In the genomic region with DNA sequence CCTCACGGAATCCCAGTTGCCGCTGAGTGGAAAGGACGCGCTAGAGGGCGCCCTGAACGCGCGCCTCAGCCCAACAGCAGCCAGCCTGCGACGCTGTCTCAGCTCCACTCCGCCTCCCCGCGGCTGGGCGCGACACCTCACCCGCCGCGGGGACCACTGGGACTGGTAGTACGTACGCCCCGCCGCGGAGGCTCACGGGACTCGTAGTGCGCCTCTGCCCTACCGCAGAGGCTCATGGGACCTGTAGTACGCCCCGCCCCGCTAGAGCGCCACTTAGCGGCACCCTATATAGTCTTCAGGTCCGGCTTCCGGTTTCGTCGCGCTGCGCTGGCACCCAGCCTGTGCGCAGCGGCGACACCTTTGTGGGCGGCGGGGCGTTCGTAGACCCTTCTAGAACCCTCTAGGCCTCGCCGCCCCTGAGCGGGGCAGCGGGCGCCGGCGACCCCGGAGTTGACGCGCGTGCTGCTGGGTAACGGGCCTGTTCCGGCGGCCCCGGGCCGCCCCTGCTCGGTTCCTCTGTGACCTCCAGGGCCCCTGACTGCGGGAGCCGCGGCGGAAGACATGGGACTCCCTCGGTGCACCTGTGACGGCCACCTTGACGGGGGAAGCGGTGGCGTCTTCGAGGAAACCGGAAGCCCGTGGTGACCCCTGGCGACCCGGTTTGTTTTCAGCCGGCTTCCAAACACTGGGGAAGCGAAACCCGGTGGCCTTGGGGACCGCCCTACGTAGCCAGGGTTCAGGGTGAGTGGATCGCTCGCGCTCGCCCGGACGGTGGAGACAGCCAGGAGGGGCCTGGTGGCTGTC, we compare ENCODE assay signal across 8 mouse cellular contexts. TPM values are rescaled to one million over a fixed set of nuclear protein-coding genes. Genes with fewer than 3 reads are reported as not detected.
DNase-seq lines count a peak whose midpoint lies in the region; ATAC-seq and TF ChIP-seq lines count a peak whose summit lies in the region.

A gene (plus strand): TSS at position 282 of the 804 bp plus-strand sequence.

- peak; percentile 86 for DNase-seq in Patski (ENCODE audit: low read depth, low spot score)
- peak; percentile 99 for DNase-seq in cerebellum, postnatal 14 days
- peak; percentile 95 to 96 for DNase-seq in frontal cortex, postnatal 14 days (ENCODE audit: low spot score in 2 of 2)
- DNase-seq in layer of hippocampus, postnatal 25 days (ENCODE audit: extremely low spot score in 1 of 2, low spot score in 1 of 2): peak; percentile 95 to 96
- DNase-seq in lung, postnatal 25 days (ENCODE audit: low spot score): peak; percentile 98
- peak; percentile 100 for DNase-seq in retina, embryonic 14.5 days (ENCODE audit: low spot score)
- peak; percentile 99 for DNase-seq in thymus, postnatal 4 days

- H3K9me3 ChIP-seq in hindbrain, embryonic 13.5 days: no peaks in the 10 kb centered on the region

- TF ChIP-seq CTCF in Patski (IDR thresholded peaks at IDR 0.05): peak; percentile 100

- peak within 1 kb of the TSS; percentile 90 for H3K9ac ChIP-seq in hindbrain, embryonic 13.5 days

- H3K4me3 ChIP-seq in hindbrain, embryonic 13.5 days: peak within 1 kb of the TSS; percentile 78

- under 1% methylated on average over 87 of the region's 87 CpGs for WGBS in hindbrain, embryonic 13.5 days

- H3K4me2 ChIP-seq in hindbrain, embryonic 13.5 days: peak within 1 kb of the TSS; percentile 78

- H3K27ac ChIP-seq in hindbrain, embryonic 13.5 days: peak within 1 kb of the TSS; percentile 95

- CTCF ChIA-PET in Patski (lab: Charles Lee): interaction anchor here (1.0 to 1.4 kb wide), 5 partner anchors 12 to 451 kb away, joined by 4 to 5 read pairs (median 5); no protein-coding TSS in a partner anchor

- no peaks in the 10 kb centered on the region for H3K27me3 ChIP-seq in Patski
- H3K27me3 ChIP-seq in hindbrain, embryonic 13.5 days: no peaks in the 10 kb centered on the region

- ATAC-seq in Patski: peak; percentile 100
- peak; percentile 98 for ATAC-seq in hindbrain, embryonic 13.5 days (ENCODE audit: low FRiP score)

- POLR2A ChIA-PET in Patski (lab: Charles Lee): interaction anchor here (0.5 kb wide), 1 partner anchor 1490 kb away, joined by 3 read pairs; no protein-coding TSS in a partner anchor

- peaks cover 33% of the 10 kb centered on the region for H3K4me1 ChIP-seq in hindbrain, embryonic 13.5 days (replicated peaks)

- in situ Hi-C loops in Patski (cut with MboI; ENCODE audit: low pct_unique_long_range_greater_than_20kb): loop anchor here (5.0 kb wide), 1 partner anchor 452 kb away; no protein-coding TSS in a partner anchor

- no peaks in the 10 kb centered on the region for H3K36me3 ChIP-seq in hindbrain, embryonic 13.5 days

RNA-seq across cellular contexts. Expression of the gene that starts here (rescaled TPM):
- 65.0 TPM for polyA plus RNA-seq in Patski (2021)
- polyA plus RNA-seq in hindbrain, embryonic 13.5 days (2015; fragmentation: Nextera tagmentation; extraction: Ambion mirVana): 79.1 and 80.4 TPM in 2 replicates
- total RNA-seq in layer of hippocampus, postnatal 25 days (2021): 10 to 100 TPM; 72.3 to 76.1 TPM

Comparison
In these comparisons a context has a peak if more than half of its experiments do, and no peak if none do; other contexts are left out.
1. Peak in every context shown above with its lines: DNase-seq, ATAC-seq, H3K4me3 ChIP-seq and H3K27ac ChIP-seq.